Mouse (Mus musculus): ENCODE measurements around the gene Tbc1d15. TPM values are rescaled to one million over a fixed set of nuclear protein-coding genes. Genes with fewer than 3 reads are reported as not detected.

Gene Tbc1d15
- total RNA-seq, 1 experiment from 2014 or later, result 99.9 TPM

Other genes with a start within 250 kb of the Tbc1d15 start
- not detected in 2 replicates for gene Tph2, start 66.4 kb downstream of the Tbc1d15 start, total RNA-seq (2021)
- 55.3 and 65.2 TPM in 2 replicates for gene Rab21, start 64.1 kb upstream of the Tbc1d15 start, total RNA-seq (2021)
- 36.4 and 36.5 TPM in 2 replicates for gene Tmem19, start 111.0 kb upstream of the Tbc1d15 start, total RNA-seq (2021)
- 16.5 and 17.9 TPM in 2 replicates for gene Thap2, start 133.0 kb upstream of the Tbc1d15 start, total RNA-seq (2021)
- gene Zfc3h1, start 133.5 kb upstream of the Tbc1d15 start, total RNA-seq (2021), result 55.5 and 71.8 TPM in 2 replicates

All from adrenal gland, postnatal 25 days (tissue).